Mouse (Mus musculus): Measurements from ENCODE around the gene Zfp541. TPM values are rescaled to one million over a fixed set of nuclear protein-coding genes. Genes with fewer than 3 reads are reported as not detected.

The Zfp541 gene
- total and polyA plus RNA-seq, 3 experiments = 0.01 TPM; not detected in 2

Other genes starting within 250 kb of the Zfp541 start
- gene Obox6, start 222.1 kb upstream of the Zfp541 start, total RNA-seq (2012; rRNA removed) = not detected in 2 replicates
- gene Obox6, start 222.1 kb upstream of the Zfp541 start, polyA plus RNA-seq (2012; ENCODE audit: insufficient read depth in 1 of 2, insufficient read length in 2 of 2, low read depth in 1 of 2, low replicate concordance in 2 of 2, missing spikeins in 1 of 2) = not detected
- gene Crx, start 181.8 kb upstream of the Zfp541 start, total RNA-seq (2012; rRNA removed) = not detected in 2 replicates
- not detected for gene Crx, start 181.8 kb upstream of the Zfp541 start, polyA plus RNA-seq (2012; ENCODE audit: insufficient read depth in 1 of 2, insufficient read length in 2 of 2, low read depth in 1 of 2, low replicate concordance in 2 of 2, missing spikeins in 1 of 2)
- gene Crxos, start 179.2 kb upstream of the Zfp541 start, total RNA-seq (2012; rRNA removed) = not detected in 2 replicates
- gene Crxos, start 179.2 kb upstream of the Zfp541 start, polyA plus RNA-seq (2012; ENCODE audit: insufficient read depth in 1 of 2, insufficient read length in 2 of 2, low read depth in 1 of 2, low replicate concordance in 2 of 2, missing spikeins in 1 of 2) = under 1 TPM in 1 of 2 experiments, not detected in 1; 0.10 TPM
- gene Selenow, start 139.4 kb upstream of the Zfp541 start, total RNA-seq (2012; rRNA removed) = 13.1 and 15.8 TPM in 2 replicates
- 10 to 100 TPM in 1 of 2 experiments, not detected in 1; 71.2 TPM for gene Selenow, start 139.4 kb upstream of the Zfp541 start, polyA plus RNA-seq (2012; ENCODE audit: insufficient read depth in 1 of 2, insufficient read length in 2 of 2, low read depth in 1 of 2, low replicate concordance in 2 of 2, missing spikeins in 1 of 2)
- 310 and 359 TPM in 2 replicates for gene Nop53, start 115.7 kb upstream of the Zfp541 start, total RNA-seq (2012; rRNA removed)
- gene Nop53, start 115.7 kb upstream of the Zfp541 start, polyA plus RNA-seq (2012; ENCODE audit: insufficient read depth in 1 of 2, insufficient read length in 2 of 2, low read depth in 1 of 2, low replicate concordance in 2 of 2, missing spikeins in 1 of 2) = 100 to 1,000 TPM in 1 of 2 experiments, not detected in 1; 482 TPM
- 2.5 and 3.2 TPM in 2 replicates for gene Ehd2, start 94.2 kb upstream of the Zfp541 start, total RNA-seq (2012; rRNA removed)
- 1 to 10 TPM in 1 of 2 experiments, not detected in 1; 6.2 TPM for gene Ehd2, start 94.2 kb upstream of the Zfp541 start, polyA plus RNA-seq (2012; ENCODE audit: insufficient read depth in 1 of 2, insufficient read length in 2 of 2, low read depth in 1 of 2, low replicate concordance in 2 of 2, missing spikeins in 1 of 2)
- gene Bicra, start 13.9 kb upstream of the Zfp541 start, total RNA-seq (2012; rRNA removed) = 0.81 and 1.5 TPM in 2 replicates
- gene Bicra, start 13.9 kb upstream of the Zfp541 start, polyA plus RNA-seq (2012; ENCODE audit: insufficient read depth in 1 of 2, insufficient read length in 2 of 2, low read depth in 1 of 2, low replicate concordance in 2 of 2, missing spikeins in 1 of 2) = 10 to 100 TPM in 1 of 2 experiments, not detected in 1; 14.1 TPM
- gene Napa, start 36.6 kb downstream of the Zfp541 start, total RNA-seq (2012; rRNA removed) = 52.6 and 56.1 TPM in 2 replicates
- gene Napa, start 36.6 kb downstream of the Zfp541 start, polyA plus RNA-seq (2012; ENCODE audit: insufficient read depth in 1 of 2, insufficient read length in 2 of 2, low read depth in 1 of 2, low replicate concordance in 2 of 2, missing spikeins in 1 of 2) = 100 to 1,000 TPM in 1 of 2 experiments, not detected in 1; 132 TPM
- 16.5 and 17.8 TPM in 2 replicates for gene Kptn, start 58.1 kb downstream of the Zfp541 start, total RNA-seq (2012; rRNA removed)
- gene Kptn, start 58.1 kb downstream of the Zfp541 start, polyA plus RNA-seq (2012; ENCODE audit: insufficient read depth in 1 of 2, insufficient read length in 2 of 2, low read depth in 1 of 2, low replicate concordance in 2 of 2, missing spikeins in 1 of 2) = 10 to 100 TPM in 1 of 2 experiments, not detected in 1; 19.6 TPM
- gene Slc8a2, start 68.0 kb downstream of the Zfp541 start, total RNA-seq (2012; rRNA removed) = not detected in 2 replicates
- under 1 TPM in 1 of 2 experiments, not detected in 1; 0.06 TPM for gene Slc8a2, start 68.0 kb downstream of the Zfp541 start, polyA plus RNA-seq (2012; ENCODE audit: insufficient read depth in 1 of 2, insufficient read length in 2 of 2, low read depth in 1 of 2, low replicate concordance in 2 of 2, missing spikeins in 1 of 2)
- 3.8 and 4.8 TPM in 2 replicates for gene Meis3, start 113.3 kb downstream of the Zfp541 start, total RNA-seq (2012; rRNA removed)
- 10 to 100 TPM in 1 of 2 experiments, not detected in 1; 14.9 TPM for gene Meis3, start 113.3 kb downstream of the Zfp541 start, polyA plus RNA-seq (2012; ENCODE audit: insufficient read depth in 1 of 2, insufficient read length in 2 of 2, low read depth in 1 of 2, low replicate concordance in 2 of 2, missing spikeins in 1 of 2)
- gene Dhx34, start 160.2 kb downstream of the Zfp541 start, total RNA-seq (2012; rRNA removed) = 5.8 and 6.0 TPM in 2 replicates
- 10 to 100 TPM in 1 of 2 experiments, not detected in 1; 13.6 TPM for gene Dhx34, start 160.2 kb downstream of the Zfp541 start, polyA plus RNA-seq (2012; ENCODE audit: insufficient read depth in 1 of 2, insufficient read length in 2 of 2, low read depth in 1 of 2, low replicate concordance in 2 of 2, missing spikeins in 1 of 2)
- gene C5ar2, start 182.3 kb downstream of the Zfp541 start, total RNA-seq (2012; rRNA removed) = 0.92 and 1.7 TPM in 2 replicates
- under 1 TPM in 1 of 2 experiments, not detected in 1; 0.49 TPM for gene C5ar2, start 182.3 kb downstream of the Zfp541 start, polyA plus RNA-seq (2012; ENCODE audit: insufficient read depth in 1 of 2, insufficient read length in 2 of 2, low read depth in 1 of 2, low replicate concordance in 2 of 2, missing spikeins in 1 of 2)
- not detected in 2 replicates for gene C5ar1, start 197.7 kb downstream of the Zfp541 start, total RNA-seq (2012; rRNA removed)
- not detected for gene C5ar1, start 197.7 kb downstream of the Zfp541 start, polyA plus RNA-seq (2012; ENCODE audit: insufficient read depth in 1 of 2, insufficient read length in 2 of 2, low read depth in 1 of 2, low replicate concordance in 2 of 2, missing spikeins in 1 of 2)
- gene Inafm1, start 211.8 kb downstream of the Zfp541 start, total RNA-seq (2012; rRNA removed) = 38.0 and 50.7 TPM in 2 replicates
- 10 to 100 TPM in 1 of 2 experiments, not detected in 1; 87.6 TPM for gene Inafm1, start 211.8 kb downstream of the Zfp541 start, polyA plus RNA-seq (2012; ENCODE audit: insufficient read depth in 1 of 2, insufficient read length in 2 of 2, low read depth in 1 of 2, low replicate concordance in 2 of 2, missing spikeins in 1 of 2)
- gene Ccdc9, start 225.0 kb downstream of the Zfp541 start, total RNA-seq (2012; rRNA removed) = 57.4 and 63.6 TPM in 2 replicates
- 10 to 100 TPM in 1 of 2 experiments, not detected in 1; 97.1 TPM for gene Ccdc9, start 225.0 kb downstream of the Zfp541 start, polyA plus RNA-seq (2012; ENCODE audit: insufficient read depth in 1 of 2, insufficient read length in 2 of 2, low read depth in 1 of 2, low replicate concordance in 2 of 2, missing spikeins in 1 of 2)
- 2.9 and 4.4 TPM in 2 replicates for gene Bbc3, start 246.6 kb downstream of the Zfp541 start, total RNA-seq (2012; rRNA removed)
- gene Bbc3, start 246.6 kb downstream of the Zfp541 start, polyA plus RNA-seq (2012; ENCODE audit: insufficient read depth in 1 of 2, insufficient read length in 2 of 2, low read depth in 1 of 2, low replicate concordance in 2 of 2, missing spikeins in 1 of 2) = 1 to 10 TPM in 1 of 2 experiments, not detected in 1; 9.3 TPM